Mouse (Mus musculus) heart, embryonic 12.5 days (tissue): ENCODE measurements at regions not wholly inside any gene's neighbourhood (a gene's known extent, or its start where the extent isn't known, plus 50 kb on each side); places are given as distances from the start of the nearest gene placed in this dataset.

ENCODE experiments used
- ATAC-seq: fragments of 200-750 bp; cut with Nextera tagmentation; 2 replicates; pipeline ENCODE4 v1.8.0; 2017; ENCODE audit warnings: moderate TSS enrichment, moderate library complexity; ENCODE audit not compliant: insufficient number of reproducible peaks, low FRiP score
- H3K27ac ChIP-seq: fragments of 300-500 bp; sonication (generic); 2 replicates; pipeline ENCODE4 v1.5.1; 2016; ENCODE audit warnings: mild to moderate bottlenecking, moderate library complexity; ENCODE audit not compliant: poor library complexity, severe bottlenecking
- H3K27me3 ChIP-seq: fragments of 300-500 bp; sonication (generic); replicated peaks from 2 replicates; pipeline ENCODE4 v1.6.1; 2016; ENCODE audit warnings: mild to moderate bottlenecking, moderate library complexity
- H3K36me3 ChIP-seq: fragments of 300-500 bp; sonication (generic); 2 replicates; pipeline ENCODE4 v1.6.1; 2016; ENCODE audit warnings: mild to moderate bottlenecking, moderate library complexity
- H3K4me1 ChIP-seq: fragments of 300-500 bp; sonication (generic); replicated peaks from 2 replicates; pipeline ENCODE4 v1.6.1; 2016; ENCODE audit warnings: mild to moderate bottlenecking
- H3K4me2 ChIP-seq: fragments of 300-500 bp; sonication (generic); 2 replicates; pipeline ENCODE4 v1.6.1; 2016; ENCODE audit warnings: mild to moderate bottlenecking, moderate library complexity
- H3K4me3 ChIP-seq: fragments of 300-500 bp; sonication (generic); 2 replicates; pipeline ENCODE4 v1.5.1; 2016; ENCODE audit warnings: mild to moderate bottlenecking
- H3K9ac ChIP-seq: fragments of 300-500 bp; sonication (generic); 2 replicates; pipeline ENCODE4 v1.6.1; 2016; ENCODE audit warnings: mild to moderate bottlenecking, moderate library complexity
- H3K9me3 ChIP-seq: fragments of 300-500 bp; sonication (generic); replicated peaks from 2 replicates; pipeline ENCODE4 v1.6.1; 2016; ENCODE audit warnings: mild to moderate bottlenecking, moderate library complexity
- WGBS: fragments of 180-500 bp; shearing (Covaris S2); methylation state at CpG from one replicate; pipeline ENCODE4 v1.1.7; 2016; 5-methylcytosine and 5-hydroxymethylcytosine counted together

DNA sequence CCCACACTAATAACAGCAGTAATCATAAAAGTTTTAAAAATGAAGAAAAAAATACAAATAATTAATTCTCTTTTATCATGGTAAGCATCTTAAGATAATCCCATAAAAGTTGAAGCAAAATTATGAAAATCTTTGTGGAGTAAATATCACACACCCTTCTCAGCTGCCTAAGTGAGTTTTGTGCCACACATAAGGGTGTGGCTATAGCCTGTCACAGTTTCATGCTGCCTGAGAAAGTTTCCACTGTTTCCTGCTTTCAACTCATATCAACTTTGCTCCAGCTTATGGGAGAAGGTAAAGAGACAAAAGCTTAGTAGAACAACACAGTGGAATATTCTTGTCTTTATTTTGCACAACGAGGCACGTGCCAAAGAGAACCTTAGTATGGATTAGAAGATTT lies 68.9 kb upstream of the Pdk4 start:
- Histone ChIP-seq H3K36me3 (no peaks in the 10 kb centered on the region), H3K9ac (no peak overlapping the region), H3K4me3 (no peak overlapping the region), H3K27ac (no peak overlapping the region), H3K4me2 (no peak overlapping the region), H3K9me3 (no peaks in the 10 kb centered on the region), H3K27me3 (no peaks in the 10 kb centered on the region), H3K4me1 (peaks cover 5% of the 10 kb centered on the region; the same call in 1 of the 2 replicates)
- WGBS: 60% methylated on average over 2 of the region's 2 CpGs
- no peak for ATAC-seq

DNA sequence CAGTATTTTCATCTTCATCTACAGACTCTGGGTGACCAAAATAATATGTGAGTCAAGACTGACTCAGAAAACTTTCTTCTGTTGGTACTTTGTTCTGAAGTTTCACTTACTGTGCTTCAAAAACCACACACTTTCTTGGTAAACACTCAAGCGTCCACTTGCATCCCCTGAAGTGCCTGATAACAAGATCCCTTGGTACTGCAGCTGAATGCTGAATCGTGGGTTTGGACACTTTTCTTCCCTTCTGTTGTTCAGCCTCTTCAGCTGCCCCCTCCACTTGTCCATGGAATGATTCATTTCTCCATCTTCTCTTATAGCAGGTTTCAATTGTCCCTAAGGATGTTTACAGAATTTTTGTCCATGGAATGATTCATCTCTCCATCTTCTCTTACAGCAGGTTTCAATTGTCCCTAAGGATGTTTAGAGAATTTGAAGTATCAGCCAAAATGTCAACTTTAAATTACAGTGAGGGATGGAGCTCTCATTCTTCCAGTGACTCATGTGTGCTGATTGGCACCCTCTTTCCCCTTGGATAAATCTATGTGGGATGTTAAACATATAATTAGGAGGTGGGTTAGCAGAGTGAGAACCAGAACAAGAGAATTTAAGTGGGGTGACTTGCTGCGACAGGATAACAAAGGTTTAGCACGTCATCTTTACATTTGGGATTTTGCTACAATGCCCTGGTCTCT lies 57.7 kb upstream of the Pdk4 start:
- H3K4me1 ChIP-seq: no peaks in the 10 kb centered on the region
- WGBS: 68% methylated on average over 4 of the region's 4 CpGs

DNA sequence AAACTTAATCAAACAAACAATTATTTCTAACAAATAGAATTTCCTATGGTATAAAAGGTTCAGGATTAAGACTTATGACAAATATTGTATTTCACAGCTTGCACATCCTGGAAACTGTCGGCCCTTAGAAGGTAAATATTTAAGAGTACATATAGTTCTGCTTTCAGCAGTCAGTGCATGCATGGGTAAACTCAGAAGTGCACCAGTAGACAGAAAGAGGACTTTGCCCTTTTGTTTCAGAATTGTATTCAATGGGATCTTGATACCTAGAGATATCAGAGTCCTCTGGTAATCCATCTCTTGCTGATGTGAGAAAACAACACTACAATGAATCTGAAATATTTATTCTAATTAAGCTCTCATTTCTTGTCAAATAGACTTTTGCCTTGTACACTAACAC lies 54.0 kb upstream of the Pdk4 start:
- ATAC-seq: no peak
- H3K27ac ChIP-seq: no peak overlapping the region
- no peak overlapping the region for H3K4me2 ChIP-seq
- H3K4me1 ChIP-seq: no peaks in the 10 kb centered on the region
- no peaks in the 10 kb centered on the region for H3K27me3 ChIP-seq
- 81% methylated on average over 1 of the region's 1 CpGs for WGBS
- no peaks in the 10 kb centered on the region for H3K9me3 ChIP-seq
- H3K36me3 ChIP-seq: no peaks in the 10 kb centered on the region
- no peak overlapping the region for H3K4me3 ChIP-seq
- H3K9ac ChIP-seq: no peak overlapping the region

More for the DNA sequence above, 57.7 kb upstream of the Pdk4 start:
- no peak overlapping the region for H3K9ac ChIP-seq
- ATAC-seq: no peak
- no peak overlapping the region for H3K4me3 ChIP-seq
- H3K36me3 ChIP-seq: no peaks in the 10 kb centered on the region
- H3K9me3 ChIP-seq: no peaks in the 10 kb centered on the region
- H3K4me2 ChIP-seq: no peak overlapping the region
- no peak overlapping the region for H3K27ac ChIP-seq
- no peaks in the 10 kb centered on the region for H3K27me3 ChIP-seq
